Mouse (Mus musculus): ENCODE data around the gene Zc3h7b.

The Zc3h7b gene

GRCm38 (mm10) chr15:81824832-81825231 lies 80.0 kb downstream of the Zc3h7b start:
- DNase-seq: no peak

DNA sequence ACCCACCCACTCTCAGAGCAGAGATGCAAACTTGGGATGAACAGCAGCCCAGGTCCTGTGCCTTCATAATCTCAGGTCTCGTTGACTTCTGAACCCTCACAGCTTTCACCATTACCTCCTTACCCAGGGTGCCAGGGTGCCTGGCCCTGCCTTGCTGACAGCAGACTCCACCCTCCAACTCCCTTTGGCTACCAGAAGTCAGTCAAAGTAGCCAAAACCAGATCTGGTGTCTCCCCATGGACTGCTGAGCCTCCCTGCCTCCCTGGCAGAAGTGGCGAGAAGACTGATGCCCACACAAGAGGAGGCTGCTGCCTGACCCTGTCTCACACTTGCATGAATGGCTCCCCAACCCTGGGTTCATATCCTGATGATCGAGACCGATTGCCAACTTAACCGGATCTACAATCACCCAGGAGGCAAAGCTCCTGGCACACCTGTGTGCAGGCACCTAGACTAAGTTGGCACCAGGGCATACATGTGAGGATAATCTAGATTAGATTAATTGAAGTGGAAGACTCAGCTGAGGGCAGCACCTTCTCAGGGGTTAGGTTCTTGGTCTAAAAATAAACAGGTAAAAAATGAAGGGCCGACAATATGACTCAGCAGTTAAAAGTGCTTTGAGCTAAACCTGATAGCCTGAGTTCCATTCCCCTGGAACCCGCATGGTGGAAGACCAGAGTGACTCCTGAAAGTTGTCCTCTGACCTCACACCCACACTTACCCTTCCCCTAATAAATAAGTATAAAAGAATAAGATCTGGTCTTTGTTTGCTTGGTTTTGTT lies 83.8 kb downstream of the Zc3h7b start:
- no peak for DNase-seq

- no peak for DNase-seq
Observed at GRCm38 (mm10) chr15:81829208-81829580, 84.3 kb downstream of the Zc3h7b start.

GRCm38 (mm10) chr15:81830530-81830929 lies 85.7 kb downstream of the Zc3h7b start:
- no peak for DNase-seq

GRCm38 (mm10) chr15:81831136-81831825 lies 86.4 kb downstream of the Zc3h7b start:
- DNase-seq: peak; percentile 80

DNA sequence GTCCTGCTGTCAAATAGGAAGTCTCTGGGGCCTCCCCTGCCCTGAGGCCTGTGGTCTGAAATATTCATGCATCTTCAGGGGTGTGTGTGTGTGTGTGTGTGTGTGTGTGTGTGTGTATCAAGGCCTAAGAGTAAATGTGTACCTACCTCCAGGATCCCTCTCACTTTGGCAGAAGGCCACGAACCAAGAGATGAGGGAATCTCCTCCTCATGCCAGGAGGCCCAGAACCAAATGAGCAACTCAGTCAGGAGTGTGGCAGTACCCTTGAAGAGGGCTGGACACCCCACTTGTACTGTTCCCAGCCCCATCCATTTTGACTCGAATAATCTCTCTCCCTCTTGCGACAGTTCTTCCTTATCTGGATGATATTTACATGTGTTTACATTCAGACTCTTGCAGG lies 87.4 kb downstream of the Zc3h7b start:
- no peak for DNase-seq

- DNase-seq: no peak
Observed at GRCm38 (mm10) chr15:81833481-81833880, 88.6 kb downstream of the Zc3h7b start.

DNA sequence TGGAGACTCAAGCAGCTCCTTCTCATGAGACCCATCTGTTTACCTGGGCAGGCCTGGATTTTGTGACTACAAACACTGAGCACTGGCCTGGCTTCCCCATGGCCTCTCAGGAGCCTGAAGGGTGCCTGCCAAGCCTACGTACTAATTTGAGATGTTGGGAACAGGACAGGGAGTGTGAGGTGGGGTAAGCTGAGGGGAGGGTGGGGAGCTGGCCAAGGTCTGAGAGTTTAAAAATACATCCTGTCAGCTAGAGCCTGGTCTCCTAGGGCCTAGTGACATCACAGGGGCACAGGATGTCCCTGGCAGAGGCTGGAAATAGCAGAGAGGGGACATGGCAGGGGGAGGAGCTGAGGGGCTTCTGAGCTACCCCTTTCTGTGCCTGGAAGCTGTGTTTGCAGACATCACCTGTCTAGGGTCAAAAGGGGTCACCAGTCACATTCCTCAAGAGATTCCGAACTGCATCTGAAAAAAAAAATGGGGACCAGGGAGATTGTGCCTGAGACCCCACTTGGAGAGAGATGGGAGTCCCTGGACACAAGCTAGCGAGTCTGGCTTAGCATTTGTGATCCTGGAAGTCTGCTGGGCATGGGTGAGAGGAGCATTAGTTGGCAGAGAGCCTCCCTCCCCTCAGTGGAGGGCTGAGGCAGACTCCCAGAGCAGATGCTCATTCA lies 89.4 kb downstream of the Zc3h7b start:
- no peak for DNase-seq

- DNase-seq: no peak
Observed at GRCm38 (mm10) chr15:81835007-81835880, 90.4 kb downstream of the Zc3h7b start.

DNA sequence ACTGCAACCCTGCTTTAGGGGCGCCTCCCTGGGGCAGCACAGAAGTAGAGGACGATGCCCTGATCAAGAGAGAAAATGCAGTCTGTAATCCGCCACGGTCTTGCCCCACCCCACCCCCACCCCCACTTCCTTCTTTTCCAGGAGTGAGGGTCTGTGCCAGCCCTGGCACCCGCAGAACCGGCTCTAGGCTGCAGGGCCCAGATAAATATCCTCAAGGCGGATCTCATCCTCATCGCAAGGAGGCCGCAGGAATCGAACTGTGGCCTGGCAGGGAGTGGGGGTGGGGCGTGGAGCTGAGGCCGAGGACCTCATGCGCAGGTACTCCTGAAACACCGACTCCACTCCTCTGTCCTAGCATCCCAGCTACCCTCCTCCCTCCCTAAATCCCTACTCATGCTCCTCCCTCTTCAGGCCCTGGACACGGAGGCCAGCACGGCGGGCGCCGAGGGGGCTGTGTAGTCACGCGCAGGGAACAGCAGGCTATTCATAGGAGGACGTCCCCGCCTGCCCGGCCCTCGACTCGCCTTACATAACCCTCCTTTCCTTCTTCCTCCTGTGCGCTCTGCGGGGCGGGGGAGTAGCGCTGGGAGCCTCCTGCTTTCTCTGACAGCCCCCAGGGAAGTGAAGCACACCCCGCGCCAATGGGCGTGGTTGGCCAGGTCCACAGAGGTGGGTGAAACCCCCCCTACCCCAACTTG lies 91.4 kb downstream of the Zc3h7b start:
- peak; percentile 89 for DNase-seq

GRCm38 (mm10) chr15:81836966-81837920 lies 92.4 kb downstream of the Zc3h7b start:
- DNase-seq: no peak

DNA sequence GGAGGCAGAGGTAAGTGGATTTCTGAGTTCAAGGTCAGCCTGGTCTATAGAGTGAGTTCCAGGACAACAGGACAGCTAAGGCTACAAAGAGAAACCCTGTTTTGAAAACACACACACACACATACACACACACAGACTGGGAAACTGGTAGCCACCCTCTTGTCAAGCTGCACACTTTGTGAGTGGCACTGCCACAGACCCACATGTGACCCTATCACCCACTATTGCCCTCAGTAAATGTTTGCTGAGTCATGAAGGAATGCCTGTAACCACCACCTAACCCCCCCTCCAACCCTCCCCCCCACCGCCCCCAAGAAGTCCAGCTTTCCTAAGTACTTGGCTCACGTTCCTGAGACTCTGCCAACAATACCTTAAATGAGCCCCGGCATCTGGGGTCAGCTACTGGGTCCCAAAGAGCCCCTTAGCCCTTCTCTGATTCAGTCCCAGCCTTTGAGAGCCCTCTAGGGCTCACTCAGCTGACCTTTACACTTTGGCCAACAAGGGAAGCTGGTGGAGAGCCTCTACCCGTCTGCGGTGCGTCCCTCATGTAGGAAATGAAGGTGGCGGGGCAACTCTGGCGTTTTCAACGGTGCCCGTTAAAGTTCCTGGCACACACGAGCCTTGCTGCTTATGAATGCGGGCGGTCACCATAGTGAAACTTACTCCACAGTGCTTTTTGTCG lies 93.8 kb downstream of the Zc3h7b start:
- DNase-seq: no peak

DNA sequence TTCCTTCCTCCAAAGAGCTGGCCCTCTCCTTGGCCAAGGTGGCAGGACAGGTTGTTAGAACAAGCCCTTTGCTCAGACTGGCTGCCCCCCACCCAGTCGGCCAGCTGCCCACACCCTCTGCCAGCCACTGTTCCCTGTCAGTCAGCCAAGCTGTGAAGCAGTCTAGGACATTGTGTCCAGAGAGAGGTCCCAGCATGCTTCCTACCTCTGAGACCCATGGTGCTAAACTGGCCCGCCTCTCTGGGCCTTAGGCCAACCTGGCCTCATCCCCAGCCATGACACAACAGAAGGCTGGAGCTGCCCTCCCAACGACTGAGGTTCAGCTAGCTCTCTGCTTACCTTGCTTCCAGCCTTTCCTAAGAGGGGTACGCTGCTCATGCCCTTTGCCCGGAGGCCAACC lies 94.8 kb downstream of the Zc3h7b start:
- DNase-seq: peak; percentile 44

DNA sequence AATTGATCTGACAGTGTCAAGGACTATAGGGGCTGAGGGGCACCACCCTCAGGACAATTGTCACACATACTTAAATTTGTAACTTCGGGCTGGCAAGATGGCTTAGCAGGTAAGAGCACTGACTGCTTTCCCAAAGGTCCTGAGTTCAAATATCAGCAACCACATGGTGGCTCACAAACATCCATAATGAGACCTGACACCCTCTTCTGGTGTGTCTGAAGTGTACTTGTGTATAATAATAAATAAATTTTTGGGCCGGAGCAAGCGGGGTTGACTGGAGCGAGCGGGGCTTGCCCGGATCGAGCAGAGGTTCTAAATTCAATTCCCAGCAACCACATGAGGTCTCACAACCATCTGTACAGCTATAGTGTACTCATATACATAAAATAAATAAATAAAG lies 95.4 kb downstream of the Zc3h7b start:
- no peak for DNase-seq

- no peak for DNase-seq
Observed at GRCm38 (mm10) chr15:81842275-81842674, 97.4 kb downstream of the Zc3h7b start.

- no peak for DNase-seq
Observed at GRCm38 (mm10) chr15:81845033-81845625, 100.3 kb downstream of the Zc3h7b start.

DNA sequence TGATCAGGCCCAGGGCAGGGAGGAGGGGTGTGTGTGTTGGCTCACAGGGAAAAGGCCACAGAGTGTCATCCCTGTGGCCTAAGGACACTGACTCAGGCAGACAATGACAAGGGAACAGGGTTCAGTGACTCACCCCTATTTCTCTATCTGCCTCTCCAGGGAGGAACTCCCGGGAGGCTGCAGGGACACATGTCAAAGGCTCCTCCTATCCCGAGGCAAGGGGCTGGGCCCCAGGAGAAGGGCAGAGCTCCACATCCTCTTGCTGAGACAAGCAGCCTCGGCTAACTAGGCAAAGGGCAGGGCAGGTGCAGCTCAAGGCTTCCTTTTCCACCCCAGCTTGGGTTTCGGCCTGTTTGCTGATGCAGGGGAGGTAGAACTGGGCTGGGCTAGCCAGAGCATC lies 100.9 kb downstream of the Zc3h7b start:
- no peak for DNase-seq
